Mouse (Mus musculus) heart, adult 2 months (tissue): Measurements from ENCODE around the gene Lcn8. TPM values are rescaled to one million over a fixed set of nuclear protein-coding genes. Genes with fewer than 3 reads are reported as not detected.
A peak's percentile ranks its signal among the peaks of the same experiment; 100 is the strongest.

Source experiments
- DNase-seq, 2 experiments: peaks; one replicate each; pipeline ENCODE4 v3.0.0; 2021
- H3K27ac ChIP-seq: fragments of 200-600 bp; 2 replicates; pipeline ENCODE4 v1.8.1; 2022
- H3K27me3 ChIP-seq: fragments of 200-500 bp; 2 replicates; pipeline ENCODE4 v1.6.1; 2012; ENCODE audit warnings: mild to moderate bottlenecking, low read length, inconsistent platforms, mixed read lengths; ENCODE audit not compliant: control insufficient read depth, insufficient read depth
- H3K36me3 ChIP-seq: fragments of 200-500 bp; 2 replicates; pipeline ENCODE4 v1.6.1; 2012; ENCODE audit warnings: low read length, inconsistent platforms; ENCODE audit not compliant: control insufficient read depth, insufficient read depth
- H3K4me1 ChIP-seq: fragments of 200-500 bp; 2 replicates; pipeline ENCODE4 v1.6.1; 2011; ENCODE audit warnings: low read length; ENCODE audit not compliant: control insufficient read depth, insufficient read depth
- H3K4me3 ChIP-seq: fragments of 200-600 bp; 2 replicates; pipeline ENCODE4 v1.8.1; 2022
- H3K79me2 ChIP-seq: fragments of 200-500 bp; replicated peaks from 2 replicates; pipeline ENCODE4 v1.6.1; 2012; ENCODE audit warnings: mild to moderate bottlenecking, inconsistent platforms, low read length, moderate library complexity, mixed read lengths; ENCODE audit not compliant: control insufficient read depth, insufficient read depth
- H3K9ac ChIP-seq: fragments of 200-500 bp; 2 replicates; pipeline ENCODE4 v1.6.1; 2012; ENCODE audit warnings: low read depth, mild to moderate bottlenecking, control low read depth, inconsistent platforms, low read length, mixed read lengths
- CTCF ChIP-seq: fragments of 200-600 bp; IDR thresholded peaks from 2 replicates; pipeline ENCODE4 v1.8.1; 2022; ENCODE audit warnings: antibody characterized with exemption, mild to moderate bottlenecking, moderate library complexity
- EP300 ChIP-seq: fragments of 200-500 bp; IDR thresholded peaks from 2 replicates; pipeline ENCODE4 v1.6.1; 2011; ENCODE audit warnings: low read depth, low read length, control low read depth; ENCODE audit not compliant: insufficient read depth
- POLR2A ChIP-seq: fragments of 200-500 bp; IDR thresholded peaks from 2 replicates; pipeline ENCODE4 v1.6.1; 2011; ENCODE audit warnings: mild to moderate bottlenecking, low read depth, low read length, control low read depth; ENCODE audit not compliant: insufficient read depth
- WGBS: fragments of 180-500 bp; shearing (Covaris S2); methylation state at CpG from one replicate; pipeline ENCODE4 v1.1.7; 2018; 5-methylcytosine and 5-hydroxymethylcytosine counted together
- intact Hi-C: fragments of 180-260 bp; cut with DNase I; formaldehyde crosslinking; loops from one replicate; pipeline ENCODE4 v1.15.1; 2025
- long read RNA-seq: library from polyadenylated mRNA; stranded (forward); transcript quantifications from one replicate; pipeline ENCODE4 v2.0.0, GENCODE M21; 2021
- polyA plus RNA-seq: library from polyadenylated mRNA; depleted of rRNA; stranded (reverse); fragments of >200 nt; gene quantifications from 2 replicates; pipeline ENCODE4 v1.2.3, GENCODE M21; 2012; rRNA removed
- total RNA-seq, 2 experiments: library from RNA; stranded (reverse); gene quantifications; 2 replicates each; pipeline ENCODE4 v1.2.3; 2021

Lcn8 gene
- total RNA-seq (1 to 10 TPM in 1 of 2 experiments, under 1 TPM in 1; 0.98 to 1.2 TPM), polyA plus RNA-seq (0.20 TPM in 1 of 2 replicates, not detected in the other)
- long read RNA-seq, partial matches to known transcripts, result 0 of 1 reads
- long read RNA-seq, other reads (novel, unspliced or antisense), result 0 of 1 reads

GRCm38 (mm10) chr2:25652902-25653301, at the start of gene Lcn8:
Gene Lcn8, plus strand, starts transcription at chr2:25653120.
- intact Hi-C loops, result no loop called here
- Histone ChIP-seq H3K9ac (no peak within 1 kb of the TSS), H3K27ac (no peak within 1 kb of the TSS), H3K27me3 (no peaks in the 10 kb centered on the region), H3K79me2 (no peaks in the 10 kb centered on the region), H3K4me1 (peaks cover 3% of the 10 kb centered on the region; the same call in 1 of the 2 replicates), H3K36me3 (no peaks in the 10 kb centered on the region), H3K4me3 (no peak within 1 kb of the TSS)
- no peak for DNase-seq
- WGBS, result 79% methylated on average over 2 of the region's 2 CpGs
- no peak for TF ChIP-seq EP300
- TF ChIP-seq POLR2A, result no peak
- TF ChIP-seq CTCF, result no peak

DNA sequence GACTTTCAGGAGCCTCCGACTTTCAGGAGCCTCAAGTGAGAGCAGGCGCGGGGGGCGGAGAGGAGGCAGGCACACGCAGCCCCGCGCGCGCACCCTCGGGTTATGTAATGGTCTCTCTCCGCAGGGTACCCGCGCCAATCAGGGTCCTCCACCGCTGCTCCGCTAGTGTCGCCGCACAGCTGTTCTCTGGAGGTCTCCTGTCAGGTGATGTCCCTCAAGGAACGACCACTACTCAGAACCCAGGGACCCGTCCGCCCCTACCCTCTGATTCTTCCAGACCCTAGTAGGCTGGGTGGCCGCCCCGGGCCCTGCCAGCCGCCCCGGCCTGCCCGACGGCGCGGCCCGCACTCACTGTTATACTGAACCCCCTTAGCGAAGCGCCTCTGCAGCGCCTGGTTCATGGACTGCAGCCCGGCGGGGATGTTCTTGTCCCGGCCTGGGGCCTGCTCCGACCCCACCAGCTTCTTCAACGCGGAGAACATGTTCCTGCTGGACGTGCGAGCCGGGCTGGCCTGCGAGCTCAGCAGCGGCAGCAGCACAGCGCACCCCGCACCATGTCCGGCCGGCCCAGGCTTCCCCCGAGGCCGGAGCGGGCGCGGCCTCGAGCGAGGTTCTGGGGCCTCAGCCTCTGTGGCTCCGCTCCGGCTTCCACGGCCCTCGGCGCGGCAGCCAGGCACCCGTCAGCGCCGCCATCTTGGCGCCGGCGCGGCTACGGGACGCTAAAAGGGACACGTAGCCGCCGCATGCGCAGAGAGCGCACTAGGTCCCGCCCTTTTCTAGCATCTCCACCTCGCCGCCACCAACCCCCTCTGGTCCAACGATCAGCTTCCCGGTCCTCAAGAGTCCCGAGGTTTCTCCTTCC, 44.9 kb upstream of the Lcn8 start, which contains the start of gene Rabl6:
TSS of gene Rabl6 (minus strand) at position 761 of the 862 bp plus-strand sequence.
- Histone ChIP-seq H3K36me3 (peaks cover 7% of the 10 kb centered on the region; the same call in 1 of the 2 replicates), H3K27ac (peak within 1 kb of the TSS; percentile 93), H3K79me2 (peaks cover 4% of the 10 kb centered on the region), H3K27me3 (no peaks in the 10 kb centered on the region), H3K4me1 (peaks cover 6% of the 10 kb centered on the region), H3K9ac (peak within 1 kb of the TSS; percentile 85), H3K4me3 (peak within 1 kb of the TSS; percentile 93)
- intact Hi-C loops, result no loop called here
- 0 out of 2 replicates have a peak, but pooled peaks have one; percentile 19 for TF ChIP-seq EP300
- TF ChIP-seq CTCF, result no peak
- TF ChIP-seq POLR2A, result peak; percentile 70; the same call in 1 of the 2 replicates
- under 1% methylated on average over 80 of the region's 80 CpGs for WGBS
- DNase-seq, result peak; percentile 93 to 95

DNA sequence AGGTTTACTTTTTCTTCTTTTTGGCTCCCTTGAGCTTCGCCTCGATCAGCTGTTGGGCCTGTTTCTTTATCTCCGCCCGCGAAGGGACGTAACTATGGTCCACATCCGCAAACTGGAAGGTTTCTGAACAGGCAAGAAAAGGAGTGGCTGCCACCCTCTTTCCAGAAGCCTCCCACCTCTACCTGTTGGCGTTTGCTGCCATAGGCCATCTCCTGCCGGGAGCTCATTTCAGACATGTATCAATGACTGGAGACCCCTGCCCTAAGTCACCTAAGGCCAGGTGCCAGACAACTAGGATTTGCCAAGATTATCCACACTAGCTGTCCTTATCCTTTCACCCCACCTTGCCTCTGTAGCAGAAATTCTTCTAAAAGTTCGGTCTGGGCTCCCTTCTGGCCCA, 44.2 kb upstream of the Lcn8 start:
- H3K4me1 ChIP-seq, result peaks cover 6% of the 10 kb centered on the region
- H3K27me3 ChIP-seq, result no peaks in the 10 kb centered on the region
- H3K79me2 ChIP-seq, result peaks cover 4% of the 10 kb centered on the region
- peak overlapping the region; percentile 93 for H3K27ac ChIP-seq
- 58% methylated on average over 10 of the region's 10 CpGs for WGBS
- no peak overlapping the region for H3K9ac ChIP-seq
- TF ChIP-seq CTCF (no peak), EP300 (no peak), POLR2A (no peak)
- DNase-seq, result peak in 1 of 2 experiments; percentile 42
- intact Hi-C loops, result no loop called here
- peak overlapping the region; percentile 93 for H3K4me3 ChIP-seq
- peaks cover 7% of the 10 kb centered on the region; the same call in 1 of the 2 replicates for H3K36me3 ChIP-seq

DNA sequence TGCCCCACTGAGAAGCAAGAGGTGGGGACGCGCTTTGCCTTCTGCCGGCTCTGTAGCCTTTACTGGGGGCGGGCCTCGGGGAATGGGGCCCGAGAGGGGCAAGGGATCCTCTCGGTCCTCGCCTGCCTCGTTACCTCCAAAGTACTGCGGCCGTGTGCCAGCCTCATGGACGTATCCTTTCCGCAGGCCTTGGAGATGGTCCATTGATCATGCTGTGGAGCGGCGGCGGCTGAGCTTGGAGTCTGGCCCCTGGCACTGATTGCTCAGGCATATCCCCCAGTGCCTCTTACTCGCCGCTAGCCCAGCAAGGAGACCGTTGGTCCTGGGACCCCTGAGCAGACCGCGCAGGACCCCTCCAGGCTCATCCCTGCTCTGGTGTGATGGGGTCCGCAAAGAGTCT, 36.5 kb upstream of the Lcn8 start:
- TF ChIP-seq CTCF (no peak), POLR2A (no peak), EP300 (no peak)
- 14% methylated on average over 22 of the region's 22 CpGs for WGBS
- Histone ChIP-seq H3K36me3 (no peaks in the 10 kb centered on the region), H3K4me3 (no peak overlapping the region), H3K4me1 (peaks cover 2% of the 10 kb centered on the region), H3K27ac (no peak overlapping the region), H3K27me3 (peaks cover 7% of the 10 kb centered on the region; the same call in 1 of the 2 replicates), H3K9ac (no peak overlapping the region), H3K79me2 (no peaks in the 10 kb centered on the region)
- intact Hi-C loops, result no loop called here
- no peak for DNase-seq

DNA sequence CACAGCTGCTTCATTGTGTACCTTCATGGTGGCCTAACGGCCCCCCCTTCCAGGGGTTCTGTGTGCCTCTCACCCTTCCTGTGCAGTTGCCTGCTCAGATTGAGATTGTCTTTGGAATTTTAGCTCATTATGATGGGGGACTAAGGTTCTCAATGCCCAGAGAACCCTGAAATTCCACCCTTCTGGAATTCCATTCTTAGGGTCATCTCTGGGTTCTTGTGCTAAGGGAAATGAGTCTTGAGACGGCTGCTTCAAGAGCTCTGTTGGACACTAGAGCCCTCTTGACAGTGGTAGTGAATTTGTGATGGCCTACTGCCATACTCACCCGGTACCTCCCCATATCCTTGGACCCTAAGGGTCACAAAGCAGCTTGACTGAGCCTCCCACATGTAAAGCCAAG, 35.3 kb upstream of the Lcn8 start, which contains the start of gene Ccdc183:
TSS of gene Ccdc183 (minus strand) at position 101 of the 400 bp plus-strand sequence.
- 75% methylated on average over 3 of the region's 3 CpGs for WGBS
- H3K4me3 ChIP-seq, result no peak within 1 kb of the TSS
- peaks cover 2% of the 10 kb centered on the region for H3K4me1 ChIP-seq
- no peak within 1 kb of the TSS for H3K27ac ChIP-seq
- intact Hi-C loops, result no loop called here
- H3K9ac ChIP-seq, result no peak within 1 kb of the TSS
- TF ChIP-seq EP300 (no peak), POLR2A (no peak), CTCF (no peak)
- DNase-seq, result no peak
- H3K36me3 ChIP-seq, result no peaks in the 10 kb centered on the region
- no peaks in the 10 kb centered on the region for H3K79me2 ChIP-seq
- H3K27me3 ChIP-seq, result peaks cover 7% of the 10 kb centered on the region; the same call in 1 of the 2 replicates

DNA sequence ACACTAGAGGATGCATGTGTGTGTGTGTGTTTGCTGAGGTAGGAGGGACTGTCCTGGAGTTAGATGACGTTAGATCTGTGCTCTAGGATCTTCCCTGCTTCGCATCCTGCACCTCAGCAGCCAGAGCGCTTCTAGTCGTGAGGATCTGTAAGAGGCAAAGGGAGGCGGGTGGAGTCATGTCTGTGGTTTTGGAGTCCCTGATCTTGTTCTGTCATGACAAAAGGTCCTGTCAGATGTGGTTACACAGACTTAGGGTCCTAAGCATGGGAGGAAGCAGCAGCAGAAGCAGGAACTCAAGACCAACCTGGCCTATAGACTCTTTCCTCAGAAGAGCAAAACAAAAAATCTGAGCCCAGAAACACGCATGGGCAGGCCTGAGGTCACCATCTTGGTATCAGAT, 32.5 kb upstream of the Lcn8 start:
- peaks cover 7% of the 10 kb centered on the region; the same call in 1 of the 2 replicates for H3K27me3 ChIP-seq
- WGBS, result 76% methylated on average over 6 of the region's 6 CpGs
- H3K4me3 ChIP-seq, result no peak overlapping the region
- no peaks in the 10 kb centered on the region for H3K36me3 ChIP-seq
- intact Hi-C loops, result no loop called here
- peaks cover 2% of the 10 kb centered on the region for H3K4me1 ChIP-seq
- no peak for DNase-seq
- no peak overlapping the region for H3K9ac ChIP-seq
- no peaks in the 10 kb centered on the region for H3K79me2 ChIP-seq
- no peak overlapping the region for H3K27ac ChIP-seq
- no peak for TF ChIP-seq CTCF
- TF ChIP-seq POLR2A, result no peak
- no peak for TF ChIP-seq EP300
